In genomic region chr2:91335128-91335527, GRCm38 (mm10) we compare ENCODE assay signal across 12 mouse cellular contexts.
DNase-seq lines count a peak whose midpoint lies in the region; ATAC-seq and TF ChIP-seq lines count a peak whose summit lies in the region.
"Had no signal": no experiment of that assay in that cellular context is flagged by ENCODE, and none has a peak within 500 bp of the region (broad histone marks: within the 10 kb centered on the region; RNA-seq: fewer than 3 reads in every experiment).

No protein-coding gene starts in this region.

- peaks cover 8% of the 10 kb centered on the region; the same call in 1 of the 2 replicates for H3K4me1 ChIP-seq in heart, embryonic 10.5 days
- peaks cover 13% of the 10 kb centered on the region for H3K4me1 ChIP-seq in bone marrow macrophage, adult 2 months (ENCODE audit: control insufficient read depth, insufficient read depth, low read length)
- H3K4me1 ChIP-seq: megakaryocyte, embryonic 14.5 days had no signal

- H3K36me3 ChIP-seq in heart, embryonic 10.5 days, result no peaks in the 10 kb centered on the region
- H3K36me3 ChIP-seq: hindbrain, embryonic 10.5 days had no signal

- H3K27ac ChIP-seq in heart, embryonic 10.5 days, result no peak overlapping the region
- H3K27ac ChIP-seq in bone marrow macrophage, adult 2 months (ENCODE audit: insufficient read depth, low read depth, low read length), result peak overlapping the region; percentile 79

- WGBS in heart, embryonic 10.5 days, result 59% methylated on average over 4 of the region's 4 CpGs

- H3K9me3 ChIP-seq in heart, embryonic 10.5 days, result no peaks in the 10 kb centered on the region
- H3K9me3 ChIP-seq: hindbrain, embryonic 10.5 days; megakaryocyte, embryonic 14.5 days had no signal

- TF ChIP-seq CTCF in bone marrow macrophage, adult 2 months (IDR thresholded peaks at IDR 0.05; ENCODE audit: low read depth, low read length), result no peak

- H3K4me3 ChIP-seq in heart, embryonic 10.5 days, result no peak overlapping the region
- H3K4me3 ChIP-seq in bone marrow macrophage, adult 2 months (ENCODE audit: insufficient read depth, low read length), result no peak overlapping the region
- H3K4me3 ChIP-seq: hindbrain, embryonic 10.5 days; megakaryocyte, embryonic 14.5 days had no signal

- TF ChIP-seq POLR2A in bone marrow macrophage, adult 2 months (IDR thresholded peaks at IDR 0.05; ENCODE audit: borderline replicate concordance, low read depth, low read length), result no peak

- intact Hi-C loops in heart, postnatal 14 days (cut with DNase I), result no loop called here

- no peaks in the 10 kb centered on the region for H3K27me3 ChIP-seq in heart, embryonic 10.5 days (ENCODE audit: insufficient read depth, poor library complexity, severe bottlenecking)

- ATAC-seq in megakaryocyte, adult 5-6 weeks (ENCODE audit: poor library complexity, severe bottlenecking), result peak; percentile 96
- ATAC-seq: forebrain, embryonic 14.5 days had no signal

- DNase-seq in heart, adult 11 months, result peak; percentile 98
- DNase-seq in heart, embryonic 10.5 days (ENCODE audit: low spot score), result no peak
- DNase-seq in heart, postnatal 14 days, result peak; percentile 63 to 72
- no peak for DNase-seq in layer of hippocampus, adult 18-20 months (ENCODE audit: low spot score in 2 of 2)
- no peak for DNase-seq in right cerebral cortex, adult 18-20 months
- DNase-seq in ovary, adult 18-20 months (ENCODE audit: low spot score), result no peak
- DNase-seq: thymus, postnatal 36 days had no signal

Comparison
In these comparisons a context has a peak if more than half of its experiments do, and no peak if none do; other contexts are left out.
1. DNase-seq: peak in heart, adult 11 months (single experiment) and heart, postnatal 14 days (2 of 2); none in heart, embryonic 10.5 days (single experiment), layer of hippocampus, adult 18-20 months (0 of 2), right cerebral cortex, adult 18-20 months (single experiment) and ovary, adult 18-20 months (single experiment).